Mouse (Mus musculus) inflammation-experienced regulatory T-cells (primary cell): ENCODE results near the gene Lipt1. TPM values are rescaled to one million over a fixed set of nuclear protein-coding genes. Genes with fewer than 3 reads are reported as not detected.

Source experiments
- polyA plus RNA-seq, 2 experiments: library from polyadenylated mRNA; unstranded; fragments of 100-300 nt; shearing (Covaris generic); gene quantifications; one replicate each; pipeline ENCODE4 v1.2.1; 2017

The Lipt1 gene
- polyA plus RNA-seq: 1 to 10 TPM; 7.2 to 8.1 TPM

GRCm38 (mm10) chr1:37871704-37872103 lies at the start of gene Lipt1:
Gene Lipt1, plus strand, starts transcription at chr1:37871738.

DNA sequence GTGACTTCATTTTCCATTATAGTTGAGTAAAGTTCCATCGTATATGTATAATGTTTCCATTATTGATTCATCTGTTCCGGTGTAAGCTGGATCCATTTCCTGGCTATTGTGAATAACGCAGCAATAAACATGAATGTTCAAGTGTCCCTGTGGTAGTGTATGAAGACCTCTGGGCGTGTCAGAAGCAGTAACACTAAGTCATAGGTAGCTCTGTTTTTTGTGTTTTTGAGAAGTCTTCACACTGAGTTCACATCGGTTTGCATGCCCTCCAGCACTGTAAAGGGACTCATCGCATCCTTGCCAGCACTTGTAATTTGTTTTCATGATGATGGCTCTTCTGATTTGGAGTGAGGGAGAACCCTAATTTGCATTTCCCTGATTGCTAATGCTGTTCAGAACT lies 5.3 kb upstream of the Lipt1 start, which contains the start of gene Tsga10:
Gene Tsga10, minus strand, starts transcription at position 144 of the 400 bp plus-strand sequence.

DNA sequence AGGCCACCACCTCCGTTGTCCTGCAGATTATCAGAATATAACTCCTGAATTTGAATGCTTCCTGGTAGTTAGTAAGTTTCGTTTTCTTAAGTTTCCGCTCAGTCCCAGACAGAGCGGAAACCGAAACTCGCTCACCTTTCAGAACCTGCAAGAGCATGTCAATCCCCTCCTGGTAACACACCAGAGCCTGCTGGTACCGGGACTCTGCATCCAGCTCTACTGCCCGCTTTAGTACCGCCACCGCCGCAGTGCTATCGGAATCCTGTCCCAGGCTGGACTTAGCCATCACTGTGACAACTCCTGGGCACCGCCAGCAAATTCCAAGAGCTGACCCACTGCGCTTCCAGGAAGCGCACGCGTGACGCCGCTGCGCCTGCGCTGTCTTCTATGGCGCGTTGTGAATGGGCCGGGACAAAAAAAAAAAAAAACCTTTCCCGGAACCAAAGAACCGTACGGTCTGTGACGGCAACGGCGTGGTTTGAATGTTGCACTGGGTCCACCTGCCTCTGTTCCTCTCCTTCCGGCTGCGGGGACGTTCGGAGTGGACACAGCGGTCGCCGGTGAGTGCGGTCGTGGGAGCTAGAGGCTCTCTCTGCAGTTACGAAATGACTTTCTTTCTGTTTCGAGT lies 18.6 kb downstream of the Lipt1 start, which contains the start of the genes Mitd1 and Mrpl30:
Gene Mitd1, minus strand, starts transcription at position 387 of the 628 bp plus-strand sequence.
Gene Mrpl30, plus strand, starts transcription at position 453 of the 628 bp plus-strand sequence.

GRCm38 (mm10) chr1:37916393-37916792 lies 44.9 kb downstream of the Lipt1 start, which contains the start of gene Lyg2:
Gene Lyg2, minus strand, starts transcription at chr1:37916493.

Other genes with a start within 250 kb of the Lipt1 start
- under 1 TPM; 0.78 to 0.93 TPM for gene 2010300C02Rik, start 151.7 kb upstream of the Lipt1 start, polyA plus RNA-seq
- gene Tsga10, start 5.3 kb upstream of the Lipt1 start, polyA plus RNA-seq: 1 to 10 TPM; 2.4 to 2.7 TPM
- gene Mitd1, start 18.7 kb downstream of the Lipt1 start, polyA plus RNA-seq: 10 to 100 TPM; 85.9 to 94.0 TPM
- 100 to 1,000 TPM; 147 TPM for gene Mrpl30, start 18.7 kb downstream of the Lipt1 start, polyA plus RNA-seq
- not detected for gene Lyg2, start 44.8 kb downstream of the Lipt1 start, polyA plus RNA-seq
- not detected for gene Lyg1, start 86.0 kb downstream of the Lipt1 start, polyA plus RNA-seq
- gene Txndc9, start 126.2 kb downstream of the Lipt1 start, polyA plus RNA-seq: 100 to 1,000 TPM in 1 of 2 experiments, 10 to 100 TPM in 1; 96.5 to 107 TPM
- gene Eif5b, start 126.3 kb downstream of the Lipt1 start, polyA plus RNA-seq: 10 to 100 TPM; 17.2 to 24.8 TPM